Mouse (Mus musculus) heart, postnatal 0 days (tissue): ENCODE measurements at regions not wholly inside any gene's neighbourhood (a gene's known extent, or its start where the extent isn't known, plus 50 kb on each side); places are given as distances from the start of the nearest gene placed in this dataset.

Experiments used
- CTCF ChIP-seq: IDR thresholded peaks from 2 replicates; pipeline ENCODE4 v1.5.1; 2016; ENCODE audit warnings: antibody characterized with exemption, control low read depth, low read depth
- EP300 ChIP-seq: IDR thresholded peaks from 2 replicates; pipeline ENCODE4 v1.6.1; 2016; ENCODE audit warnings: antibody characterized with exemption, low read depth

DNA sequence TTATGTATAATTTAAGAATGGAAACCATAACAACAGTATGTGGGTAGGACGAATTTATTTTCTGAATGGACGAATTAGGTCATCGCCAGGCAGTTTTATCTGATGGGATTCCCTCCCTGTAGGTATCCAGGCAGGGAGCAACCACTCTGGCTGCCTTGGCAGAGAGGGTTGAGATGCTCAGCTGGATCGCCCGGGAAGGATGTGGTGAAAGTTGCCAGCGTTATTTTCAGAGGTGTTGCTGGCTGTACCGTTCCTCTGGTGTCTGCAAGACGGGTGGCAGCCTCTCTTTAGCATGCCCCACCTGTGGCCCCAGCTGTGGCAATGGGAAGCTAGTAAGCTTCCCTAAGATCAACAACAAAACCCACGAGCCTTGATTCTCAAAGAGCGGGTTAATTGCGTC, 105.9 kb downstream of the Zfp281 start:
- TF ChIP-seq CTCF (no peak), EP300 (no peak)
